Mouse (Mus musculus): ENCODE data around the gene Rsad2. TPM values are rescaled to one million over a fixed set of nuclear protein-coding genes. Genes with fewer than 3 reads are reported as not detected.
"Not testable (repeated sequence)": the region's sequence is repeated elsewhere in the genome, so short reads cannot be mapped to it uniquely, and the experiment has no call there.

Rsad2 gene
- polyA plus RNA-seq, 1 experiment from 2014 or later = 0.32 TPM

DNA sequence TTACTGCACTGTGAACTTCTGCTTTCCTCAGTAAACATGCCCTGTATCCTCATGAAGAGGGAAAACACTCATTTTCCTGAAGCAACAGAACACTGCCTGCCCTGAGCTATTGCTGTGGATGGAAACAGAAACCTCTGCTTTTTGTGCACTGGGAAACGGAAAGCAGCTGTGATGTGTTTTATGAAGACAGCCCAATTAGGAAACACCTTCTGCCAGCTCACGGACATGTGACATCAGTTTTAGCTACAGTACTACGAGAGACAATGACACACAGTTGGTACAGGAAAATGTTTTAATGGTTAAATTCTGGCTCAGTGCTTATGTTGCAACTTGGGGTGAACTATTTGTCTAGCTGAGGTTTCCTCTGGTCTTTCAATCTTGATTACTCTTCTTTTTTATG, 16.9 kb downstream of the Rsad2 start:
- Histone ChIP-seq H3K4me1 (no peaks in the 10 kb centered on the region), H3K4me3 (replicated peaks) (no peak overlapping the region), H3K27me3 (replicated peaks) (no peaks in the 10 kb centered on the region), H3K36me3 (no peaks in the 10 kb centered on the region), H3K9me3 (replicated peaks) (no peaks in the 10 kb centered on the region), H3K4me2 (no peak overlapping the region), H3K9ac (replicated peaks) (no peak overlapping the region), H3K27ac (replicated peaks) (no peak overlapping the region)
- 61% methylated on average over 3 of the region's 3 CpGs for WGBS
- no peak for ATAC-seq (ENCODE audit: low FRiP score)

- Histone ChIP-seq H3K4me1 (no peaks in the 10 kb centered on the region), H3K27ac (replicated peaks) (no peak overlapping the region), H3K4me2 (no peak overlapping the region), H3K9ac (replicated peaks) (no peak overlapping the region), H3K9me3 (replicated peaks) (no peaks in the 10 kb centered on the region), H3K27me3 (replicated peaks) (no peaks in the 10 kb centered on the region), H3K4me3 (replicated peaks) (no peak overlapping the region), H3K36me3 (no peaks in the 10 kb centered on the region)
- WGBS = 65% methylated on average over 3 of the region's 3 CpGs
- ATAC-seq (ENCODE audit: low FRiP score) = no peak
Measured at GRCm38 (mm10) chr12:26437950-26438349, 18.3 kb downstream of the Rsad2 start.

DNA sequence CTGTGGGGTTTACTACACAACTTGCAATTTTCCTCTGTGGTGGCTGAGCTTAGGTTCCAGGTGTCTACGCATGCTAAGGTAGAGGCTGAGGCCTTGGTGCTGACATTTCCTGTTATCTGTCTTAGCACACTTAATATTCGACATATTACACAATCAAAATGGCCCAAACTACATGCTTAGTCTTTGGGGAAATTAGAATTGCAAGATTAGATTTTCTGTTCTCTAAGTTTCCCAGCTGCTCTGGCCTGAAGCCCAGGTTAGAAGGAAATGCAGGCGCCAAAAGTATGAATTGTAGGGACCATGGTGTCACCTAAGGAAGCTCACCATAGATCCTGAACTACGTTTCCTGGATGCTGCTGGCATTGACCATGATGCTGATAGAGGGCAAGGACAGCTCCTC, 19.9 kb downstream of the Rsad2 start:
- no peak overlapping the region for H3K4me2 ChIP-seq
- H3K4me1 ChIP-seq = no peaks in the 10 kb centered on the region
- H3K9ac ChIP-seq (replicated peaks) = no peak overlapping the region
- no peak for ATAC-seq (ENCODE audit: low FRiP score)
- no peak overlapping the region for H3K27ac ChIP-seq (replicated peaks)
- 86% methylated on average over 4 of the region's 4 CpGs for WGBS
- H3K4me3 ChIP-seq (replicated peaks) = no peak overlapping the region
- H3K27me3 ChIP-seq (replicated peaks) = no peaks in the 10 kb centered on the region
- H3K36me3 ChIP-seq = no peaks in the 10 kb centered on the region
- H3K9me3 ChIP-seq (replicated peaks) = no peaks in the 10 kb centered on the region

DNA sequence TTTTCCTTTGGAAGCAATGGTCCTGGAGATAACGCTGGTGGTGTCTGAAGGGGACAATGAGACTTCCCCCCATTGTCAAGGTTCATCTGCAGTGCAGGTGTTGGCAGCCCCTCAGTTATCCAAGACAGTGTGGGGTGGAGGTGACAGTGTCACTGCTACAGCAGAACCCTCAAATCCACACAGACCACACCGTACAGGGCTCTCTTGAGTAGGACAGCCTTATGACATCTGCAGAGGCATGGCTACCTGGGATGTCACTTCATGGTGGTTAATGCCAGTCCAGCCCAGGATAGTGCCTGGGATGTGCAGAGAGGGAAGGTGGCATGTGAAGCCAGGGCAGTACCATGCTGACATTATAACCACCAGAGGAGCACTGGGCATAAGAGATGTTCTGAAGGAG, 27.5 kb downstream of the Rsad2 start:
- H3K9me3 ChIP-seq (replicated peaks); H3K9ac ChIP-seq (replicated peaks); H3K4me3 ChIP-seq (replicated peaks); H3K27ac ChIP-seq (replicated peaks); H3K36me3 ChIP-seq; H3K27me3 ChIP-seq (replicated peaks); H3K4me2 ChIP-seq; ATAC-seq (ENCODE audit: low FRiP score); H3K4me1 ChIP-seq: not testable (repeated sequence)
- WGBS = 87% methylated on average over 2 of the region's 2 CpGs

DNA sequence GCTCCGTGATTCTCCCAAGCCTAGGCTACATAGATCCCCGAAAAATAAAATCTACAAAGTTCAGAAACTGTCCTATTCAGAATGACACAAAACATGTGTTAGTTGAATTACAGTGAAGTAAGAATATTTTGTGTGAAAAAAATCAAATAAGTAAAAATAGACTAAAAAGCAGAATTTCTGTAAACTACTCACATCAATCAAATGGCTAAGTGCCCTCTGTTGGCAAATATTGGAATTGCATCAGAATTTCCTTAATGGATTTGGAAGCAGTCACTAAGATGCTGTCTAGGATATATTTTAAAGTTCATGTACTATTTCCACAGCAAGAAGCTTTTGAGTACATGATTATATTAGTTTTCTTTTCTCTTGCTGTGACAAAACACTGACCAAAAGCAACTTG, 31.4 kb downstream of the Rsad2 start:
- no peak overlapping the region for H3K4me2 ChIP-seq
- no peak overlapping the region for H3K4me3 ChIP-seq (replicated peaks)
- ATAC-seq (ENCODE audit: low FRiP score) = no peak
- H3K4me1 ChIP-seq = no peaks in the 10 kb centered on the region
- no peaks in the 10 kb centered on the region for H3K27me3 ChIP-seq (replicated peaks)
- H3K9me3 ChIP-seq (replicated peaks) = no peaks in the 10 kb centered on the region
- H3K36me3 ChIP-seq = no peaks in the 10 kb centered on the region
- WGBS = 94% methylated on average over 2 of the region's 2 CpGs
- no peak overlapping the region for H3K9ac ChIP-seq (replicated peaks)
- no peak overlapping the region for H3K27ac ChIP-seq (replicated peaks)

DNA sequence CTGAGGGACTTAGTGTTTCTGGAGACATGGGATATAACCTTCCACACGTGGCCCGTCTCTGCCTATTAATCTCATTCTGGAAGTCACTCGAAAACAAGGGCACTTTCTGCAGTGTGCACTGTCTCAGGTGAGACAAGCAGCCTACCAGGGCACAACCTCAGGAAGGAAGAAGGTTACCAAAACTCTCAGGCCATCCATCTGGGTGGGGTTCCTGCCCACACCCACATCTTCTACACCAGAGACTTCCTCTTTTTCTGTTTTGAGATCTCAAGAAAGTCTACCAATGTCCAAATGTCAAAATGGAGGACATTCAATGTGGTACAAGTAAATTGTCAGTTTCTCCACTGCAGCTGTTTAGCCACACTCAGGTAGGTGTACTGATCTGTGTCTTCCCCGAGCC, 37.9 kb downstream of the Rsad2 start:
- 83% methylated on average over 4 of the region's 4 CpGs for WGBS
- Histone ChIP-seq H3K9ac (replicated peaks) (no peak overlapping the region), H3K4me2 (no peak overlapping the region), H3K36me3 (no peaks in the 10 kb centered on the region), H3K4me3 (replicated peaks) (no peak overlapping the region), H3K4me1 (peaks cover 12% of the 10 kb centered on the region), H3K9me3 (replicated peaks) (no peaks in the 10 kb centered on the region), H3K27ac (replicated peaks) (no peak overlapping the region), H3K27me3 (replicated peaks) (no peaks in the 10 kb centered on the region)
- ATAC-seq (ENCODE audit: low FRiP score) = no peak

- Histone ChIP-seq H3K27me3 (replicated peaks) (no peaks in the 10 kb centered on the region), H3K9me3 (replicated peaks) (no peaks in the 10 kb centered on the region), H3K4me1 (peaks cover 28% of the 10 kb centered on the region), H3K9ac (replicated peaks) (no peak overlapping the region), H3K27ac (replicated peaks) (no peak overlapping the region), H3K4me2 (no peak overlapping the region), H3K4me3 (replicated peaks) (no peak overlapping the region), H3K36me3 (no peaks in the 10 kb centered on the region)
- WGBS = 80% methylated on average over 7 of the region's 7 CpGs
- ATAC-seq (ENCODE audit: low FRiP score) = no peak
Measured at GRCm38 (mm10) chr12:26416636-26417295, 39.5 kb downstream of the Rsad2 start.

DNA sequence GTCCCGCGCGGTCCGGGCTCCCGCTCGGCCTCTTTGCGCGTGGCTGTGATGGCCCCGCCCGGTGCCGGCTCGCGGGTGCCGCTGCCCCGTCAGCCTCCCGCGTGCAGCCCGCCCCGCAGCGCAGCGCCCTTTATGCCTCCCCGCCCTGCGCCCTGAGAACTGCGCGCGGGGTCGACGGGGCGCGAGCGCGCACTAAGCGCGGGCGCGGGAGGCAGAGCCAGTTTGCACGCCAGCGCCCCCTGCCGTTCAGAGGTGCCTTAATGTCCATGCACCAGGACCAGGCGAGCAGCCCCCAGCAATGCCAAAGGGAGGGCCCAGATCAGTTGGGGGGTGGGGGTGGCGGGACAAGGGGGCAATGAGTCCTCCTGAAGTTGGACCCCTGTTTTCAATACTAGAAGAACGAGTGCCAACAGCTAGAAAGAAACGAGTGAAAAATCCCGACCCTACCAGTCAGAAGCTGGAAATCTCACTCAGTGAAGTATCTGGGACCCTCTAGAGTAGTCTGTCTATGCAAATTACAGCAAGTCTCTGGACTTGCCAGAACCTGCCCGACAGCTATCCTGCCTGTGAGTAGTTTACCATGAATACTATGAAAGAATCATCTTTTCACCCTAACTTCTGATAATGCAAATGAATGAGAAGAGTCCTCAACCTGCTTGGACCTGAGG, 41.0 kb downstream of the Rsad2 start, which contains the start of gene Rnf144a:
TSS of gene Rnf144a (minus strand) at position 151 of the 668 bp plus-strand sequence.
- Histone ChIP-seq H3K4me1 (peaks cover 40% of the 10 kb centered on the region), H3K9me3 (replicated peaks) (no peaks in the 10 kb centered on the region), H3K27me3 (replicated peaks) (no peaks in the 10 kb centered on the region), H3K4me2 (peak within 1 kb of the TSS; percentile 83), H3K9ac (replicated peaks) (peak within 1 kb of the TSS; percentile 97), H3K4me3 (replicated peaks) (peak within 1 kb of the TSS; percentile 80), H3K36me3 (no peaks in the 10 kb centered on the region), H3K27ac (replicated peaks) (peak within 1 kb of the TSS; percentile 88)
- WGBS = under 1% methylated on average over 36 of the region's 45 CpGs
- peak; percentile 87 for ATAC-seq (ENCODE audit: low FRiP score)

DNA sequence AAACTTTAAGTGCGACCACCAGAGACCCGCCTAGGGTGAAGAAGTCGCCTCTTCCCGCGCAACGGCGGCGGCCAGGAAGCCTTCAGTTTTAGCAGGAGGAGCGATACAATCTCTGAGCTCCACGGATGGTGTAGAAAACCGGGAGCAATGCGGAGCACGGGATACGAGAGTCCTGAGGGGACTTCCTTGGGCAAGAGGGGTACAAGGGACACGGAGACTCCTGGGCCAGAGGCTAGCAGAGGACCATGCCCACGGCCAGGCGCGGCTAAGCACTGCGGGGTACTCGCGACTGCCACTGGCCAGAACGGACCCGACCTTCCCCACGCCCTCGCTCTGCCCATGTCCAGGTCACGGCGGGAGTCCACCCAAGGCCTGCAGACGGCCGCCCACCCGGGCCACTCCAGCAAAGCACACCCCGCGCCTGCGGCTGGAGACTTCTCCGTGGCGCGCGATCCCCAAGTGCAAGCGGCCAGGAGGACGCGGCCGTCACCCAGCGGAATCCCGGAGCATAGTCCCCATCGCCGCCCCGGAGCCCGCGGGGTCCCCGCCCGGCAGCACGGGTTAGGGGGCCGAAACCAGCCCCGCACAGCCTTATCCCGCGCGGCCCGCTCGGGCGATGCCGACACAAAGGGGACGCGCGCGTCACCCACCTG, 41.7 kb downstream of the Rsad2 start:
- H3K9ac ChIP-seq (replicated peaks) = peak overlapping the region; percentile 97
- H3K9me3 ChIP-seq (replicated peaks) = no peaks in the 10 kb centered on the region
- H3K27ac ChIP-seq (replicated peaks) = peak overlapping the region; percentile 88
- H3K27me3 ChIP-seq (replicated peaks) = no peaks in the 10 kb centered on the region
- WGBS = under 1% methylated on average over 64 of the region's 64 CpGs
- H3K4me2 ChIP-seq = peak overlapping the region; percentile 83
- no peaks in the 10 kb centered on the region for H3K36me3 ChIP-seq
- ATAC-seq (ENCODE audit: low FRiP score) = peak; percentile 83
- H3K4me1 ChIP-seq = peaks cover 43% of the 10 kb centered on the region
- H3K4me3 ChIP-seq (replicated peaks) = peak overlapping the region; percentile 80

- 6% methylated on average over 8 of the region's 8 CpGs for WGBS
- no peaks in the 10 kb centered on the region for H3K27me3 ChIP-seq (replicated peaks)
- H3K36me3 ChIP-seq = no peaks in the 10 kb centered on the region
- H3K9ac ChIP-seq (replicated peaks) = peak overlapping the region; percentile 97
- peaks cover 46% of the 10 kb centered on the region for H3K4me1 ChIP-seq
- no peak for ATAC-seq (ENCODE audit: low FRiP score)
- peak overlapping the region; percentile 83 for H3K4me2 ChIP-seq
- H3K9me3 ChIP-seq (replicated peaks) = no peaks in the 10 kb centered on the region
- peak overlapping the region; percentile 80 for H3K4me3 ChIP-seq (replicated peaks)
- peak overlapping the region; percentile 88; the same call in 1 of the 2 replicates for H3K27ac ChIP-seq (replicated peaks)
Measured at GRCm38 (mm10) chr12:26413961-26414411, 42.3 kb downstream of the Rsad2 start.

GRCm38 (mm10) chr12:26412802-26413201, 43.5 kb downstream of the Rsad2 start:
- Histone ChIP-seq H3K27ac (replicated peaks) (peak overlapping the region; percentile 2; the same call in 1 of the 2 replicates), H3K4me2 (peak overlapping the region; percentile 83), H3K4me1 (peaks cover 49% of the 10 kb centered on the region), H3K9ac (replicated peaks) (0 out of 2 replicates have a peak overlapping the region, but pooled peaks have one; percentile 2), H3K36me3 (no peaks in the 10 kb centered on the region), H3K9me3 (replicated peaks) (no peaks in the 10 kb centered on the region), H3K27me3 (replicated peaks) (no peaks in the 10 kb centered on the region), H3K4me3 (replicated peaks) (peak overlapping the region; percentile 80)
- 62% methylated on average over 6 of the region's 6 CpGs for WGBS
- ATAC-seq (ENCODE audit: low FRiP score) = no peak

All from neural tube, embryonic 15.5 days (tissue).